Mouse (Mus musculus): ENCODE results near the gene Gm42906.

GRCm38 (mm10) chr5:151059772-151060171, 368.2 kb downstream of the Gm42906 start:
- TF ChIP-seq CTCF (conservative IDR thresholded peaks at IDR 0.05; ENCODE audit: insufficient read depth, insufficient read length, low read depth, low read length) (no peak), POLR2A (IDR thresholded peaks at IDR 0.05; ENCODE audit: low read depth, low read length) (no peak)
